Mouse (Mus musculus) ES-E14 (cell line): ENCODE measurements around the gene Sash1. TPM values are rescaled to one million over a fixed set of nuclear protein-coding genes. Genes with fewer than 3 reads are reported as not detected.

Experiments used
- DNase-seq: peaks from one replicate; pipeline ENCODE4 v3.0.0-alpha.2; 2013; ENCODE audit warnings: low read depth, low spot score
- H3K27ac ChIP-seq: 2 replicates; pipeline ENCODE4 v1.5.1; 2012; ENCODE audit warnings: low read depth, mild to moderate bottlenecking, low read length, moderate library complexity, mixed read lengths; ENCODE audit not compliant: poor library complexity, insufficient read depth, severe bottlenecking
- H3K36me3 ChIP-seq: 2 replicates; pipeline ENCODE4 v1.6.1; 2012; ENCODE audit warnings: mild to moderate bottlenecking, low read length, moderate library complexity, mixed read lengths; ENCODE audit not compliant: control insufficient read depth, poor library complexity, insufficient read depth, severe bottlenecking
- H3K4me1 ChIP-seq, 2 experiments: fragments of 150-350 bp in 1 of 2; sonication (generic) in 1 of 2; 2 replicates each; pipeline ENCODE4 v1.6.1; 2012; ENCODE audit warnings: low read length in 2 of 2, mild to moderate bottlenecking in 1 of 2, mixed read lengths in 1 of 2; ENCODE audit not compliant: control insufficient read depth in 2 of 2, insufficient read depth in 2 of 2, poor library complexity in 1 of 2
- H3K4me3 ChIP-seq, 2 experiments: fragments of 150-350 bp in 1 of 2; sonication (generic) in 1 of 2; 2 replicates each; pipeline ENCODE4 v1.5.1; 2012; ENCODE audit warnings: low read length in 2 of 2, low read depth in 1 of 2, mild to moderate bottlenecking in 1 of 2, mixed read lengths in 1 of 2; ENCODE audit not compliant: insufficient read depth in 1 of 2, poor library complexity in 1 of 2, severe bottlenecking in 1 of 2
- H3K9ac ChIP-seq: 2 replicates; pipeline ENCODE4 v1.6.1; 2012; ENCODE audit warnings: low read depth, mild to moderate bottlenecking, low read length, mixed read lengths; ENCODE audit not compliant: poor library complexity, insufficient read depth, severe bottlenecking
- H3K9me3 ChIP-seq: fragments of 150-350 bp; sonication (generic); 2 replicates; pipeline ENCODE4 v1.6.1; 2012; ENCODE audit warnings: low read depth, mild to moderate bottlenecking, low read length; ENCODE audit not compliant: control insufficient read depth, insufficient read depth
- CHD2 ChIP-seq: IDR thresholded peaks from 2 replicates; pipeline ENCODE4 v1.6.1; 2014; ENCODE audit warnings: mild to moderate bottlenecking, low read depth, low read length, inconsistent platforms
- HCFC1 ChIP-seq: IDR thresholded peaks from 2 replicates; pipeline ENCODE4 v1.6.1; 2012; ENCODE audit warnings: low read length, inconsistent platforms, borderline replicate concordance; ENCODE audit not compliant: insufficient read depth
- MAFK ChIP-seq: IDR thresholded peaks from 2 replicates; pipeline ENCODE4 v1.6.1; 2014; ENCODE audit warnings: mild to moderate bottlenecking, low read depth, low read length, inconsistent platforms; ENCODE audit not compliant: insufficient read depth
- ZC3H11A ChIP-seq: IDR thresholded peaks from 2 replicates; pipeline ENCODE4 v1.6.1; 2012; ENCODE audit warnings: low read depth, mild to moderate bottlenecking, inconsistent platforms, low read length, borderline replicate concordance
- ZNF384 ChIP-seq: IDR thresholded peaks from 2 replicates; pipeline ENCODE4 v1.6.1; 2012; ENCODE audit warnings: low read depth, low read length, inconsistent platforms
- in situ Hi-C, 2 experiments: fragments of 600-800 bp; cut with MboI; formaldehyde crosslinking; loops; one replicate each; pipeline ENCODE4 v1.15.1; 2025; ENCODE audit warnings: low sequenced_read_pairs in 2 of 2, inconsistent platforms in 1 of 2; ENCODE audit not compliant: unreplicated experiment in 2 of 2
- total RNA-seq: library from RNA; depleted of rRNA; stranded (reverse); fragments of 300-350 nt; gene quantifications from 2 replicates; pipeline ENCODE4 v1.2.3, GENCODE M21; 2012

Sash1 gene
- total RNA-seq, 1 experiment = 16.8 TPM

DNA sequence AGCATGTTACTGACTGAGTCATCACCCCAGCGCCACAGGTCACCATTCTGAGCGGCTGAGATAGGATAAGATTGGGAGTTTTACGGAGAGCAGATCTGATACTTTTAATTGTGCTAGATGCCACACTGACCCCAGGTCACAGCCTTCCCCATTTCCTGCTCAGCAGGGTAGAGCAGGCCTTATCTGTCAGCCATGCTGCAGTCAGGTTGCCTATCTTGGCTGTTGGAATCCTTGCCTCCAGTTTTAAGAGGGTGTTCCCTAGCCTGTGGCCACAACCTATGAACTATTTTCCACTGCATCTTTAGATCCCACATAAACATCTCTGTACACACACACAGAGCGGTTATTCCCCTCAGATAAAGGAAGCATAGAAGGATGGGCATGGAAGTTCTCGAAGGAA is 145.1 kb downstream of the Sash1 start:
- no peak overlapping the region for H3K27ac ChIP-seq
- H3K9ac ChIP-seq = no peak overlapping the region
- no peak overlapping the region for H3K4me3 ChIP-seq
- no peaks in the 10 kb centered on the region for H3K9me3 ChIP-seq
- no peak for TF ChIP-seq CHD2
- TF ChIP-seq MAFK = no peak
- TF ChIP-seq ZNF384 = no peak
- TF ChIP-seq ZC3H11A = no peak
- TF ChIP-seq HCFC1 = no peak
- H3K36me3 ChIP-seq = peaks cover 45% of the 10 kb centered on the region
- in situ Hi-C loops = no loop called here
- DNase-seq = no peak
- no peaks in the 10 kb centered on the region for H3K4me1 ChIP-seq

DNA sequence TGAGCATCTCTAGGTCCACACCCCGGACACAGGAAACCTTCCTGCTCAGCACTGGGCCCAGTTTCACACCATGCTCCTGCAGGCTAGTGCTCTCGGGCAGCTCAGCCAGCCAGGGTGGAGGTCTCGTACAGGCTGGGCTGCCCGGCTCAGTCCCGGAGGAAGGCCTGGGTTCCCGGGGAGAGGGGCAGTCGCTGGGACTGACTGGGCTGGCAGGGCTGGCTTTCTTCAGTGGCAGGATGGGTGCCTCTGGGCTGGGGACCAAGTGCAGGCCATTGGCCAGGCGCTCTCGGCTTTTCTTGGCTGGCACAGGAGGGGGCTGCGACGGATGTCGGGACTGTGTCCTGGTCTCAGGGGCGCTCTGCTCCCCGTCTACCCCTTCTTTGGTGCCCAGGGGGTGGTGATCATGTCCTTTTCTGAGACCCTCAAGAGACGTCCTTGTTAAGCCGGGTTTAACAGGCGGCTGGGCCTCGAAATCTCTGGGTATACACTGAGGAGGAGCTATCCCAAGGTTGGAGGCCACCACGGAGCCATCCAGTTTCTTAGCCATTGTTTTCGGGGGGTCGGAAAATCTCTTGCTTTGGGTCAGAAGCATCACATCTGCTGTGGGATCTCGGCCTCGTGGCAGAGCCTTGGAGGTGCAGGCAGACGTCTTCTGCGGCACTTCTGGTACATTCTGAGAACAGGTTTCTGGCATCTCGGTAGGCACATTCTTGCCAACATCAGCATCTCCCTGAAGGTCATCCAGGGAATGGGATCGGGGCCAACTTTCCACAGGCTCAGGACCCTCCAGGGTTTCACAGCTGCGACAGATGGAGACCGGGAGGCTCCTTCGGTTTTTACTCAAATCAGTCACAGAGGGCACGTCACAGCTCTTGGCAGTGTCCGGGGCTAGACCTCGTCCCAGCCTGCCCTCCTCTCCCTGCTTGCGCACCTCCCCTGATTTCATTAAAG is 156.2 kb downstream of the Sash1 start:
- Histone ChIP-seq H3K27ac (no peak overlapping the region), H3K36me3 (peaks cover 37% of the 10 kb centered on the region), H3K4me3 (no peak overlapping the region), H3K4me1 (no peaks in the 10 kb centered on the region), H3K9me3 (no peaks in the 10 kb centered on the region), H3K9ac (no peak overlapping the region)
- no peak for DNase-seq
- in situ Hi-C loops = no loop called here
- TF ChIP-seq ZC3H11A (no peak), MAFK (no peak), CHD2 (no peak), ZNF384 (no peak), HCFC1 (no peak)

GRCm38 (mm10) chr10:8719345-8719744 is 166.5 kb downstream of the Sash1 start:
- TF ChIP-seq ZC3H11A = no peak
- no peak for TF ChIP-seq MAFK
- TF ChIP-seq ZNF384 = no peak
- no peak for TF ChIP-seq CHD2
- TF ChIP-seq HCFC1 = no peak
- no peak for DNase-seq
- Histone ChIP-seq H3K27ac (no peak overlapping the region), H3K4me1 (no peaks in the 10 kb centered on the region), H3K9me3 (no peaks in the 10 kb centered on the region), H3K4me3 (no peak overlapping the region), H3K9ac (no peak overlapping the region), H3K36me3 (peaks cover 2% of the 10 kb centered on the region)
- in situ Hi-C loops = loop anchor here in 1 of 2 experiments (10.0 kb wide), 1 partner anchor 185 kb away; no protein-coding TSS in a partner anchor

- DNase-seq = no peak
- Histone ChIP-seq H3K4me1 (no peaks in the 10 kb centered on the region), H3K27ac (no peak overlapping the region), H3K9ac (no peak overlapping the region), H3K36me3 (no peaks in the 10 kb centered on the region; the same call in none of the 2 replicates), H3K4me3 (no peak overlapping the region), H3K9me3 (no peaks in the 10 kb centered on the region)
- in situ Hi-C loops = loop anchor here in 1 of 2 experiments (10.0 kb wide), 1 partner anchor 184 kb away; no protein-coding TSS in a partner anchor
- no peak for TF ChIP-seq ZC3H11A
- TF ChIP-seq HCFC1 = no peak
- TF ChIP-seq MAFK = no peak
- TF ChIP-seq CHD2 = no peak
- TF ChIP-seq ZNF384 = no peak
Measured at GRCm38 (mm10) chr10:8718831-8719230, 167.0 kb downstream of the Sash1 start.
